Mouse (Mus musculus) retina, embryonic 14.5 days (tissue): Measurements from ENCODE around the gene Mkrn1.
"Not testable (repeated sequence)": the region's sequence is repeated elsewhere in the genome, so short reads cannot be mapped to it uniquely, and the experiment has no call there.

Source experiments
- DNase-seq: peaks from one replicate; pipeline ENCODE4 v3.0.0-alpha.2; 2015; ENCODE audit warnings: low spot score

Gene Mkrn1

GRCm38 (mm10) chr6:39379224-39379623, 41.0 kb downstream of the Mkrn1 start:
- DNase-seq, result no peak

GRCm38 (mm10) chr6:39378161-39378835, 42.0 kb downstream of the Mkrn1 start:
- DNase-seq, result not testable (repeated sequence)

GRCm38 (mm10) chr6:39377311-39377827, 42.9 kb downstream of the Mkrn1 start, which contains the start of gene Slc37a3:
TSS of gene Slc37a3 (minus strand) at chr6:39377675.
- peak; percentile 84 for DNase-seq

- no peak for DNase-seq
Measured at GRCm38 (mm10) chr6:39376775-39377174, 43.5 kb downstream of the Mkrn1 start.

GRCm38 (mm10) chr6:39373301-39373955, 46.8 kb downstream of the Mkrn1 start:
- no peak for DNase-seq

GRCm38 (mm10) chr6:39372727-39373126, 47.5 kb downstream of the Mkrn1 start:
- no peak for DNase-seq

- no peak for DNase-seq
Measured at GRCm38 (mm10) chr6:39372042-39372441, 48.2 kb downstream of the Mkrn1 start.

GRCm38 (mm10) chr6:39369631-39370030, 50.6 kb downstream of the Mkrn1 start:
- DNase-seq, result no peak

GRCm38 (mm10) chr6:39362684-39363083, 57.6 kb downstream of the Mkrn1 start:
- no peak for DNase-seq

- DNase-seq, result not testable (repeated sequence)
Measured at GRCm38 (mm10) chr6:39359207-39359606, 61.1 kb downstream of the Mkrn1 start.

- no peak for DNase-seq
Measured at GRCm38 (mm10) chr6:39348946-39349345, 71.3 kb downstream of the Mkrn1 start.

- peak; percentile 41 for DNase-seq
Measured at GRCm38 (mm10) chr6:39347880-39348814, 72.1 kb downstream of the Mkrn1 start.
